8 mouse cellular contexts compared by ENCODE assay signal in genomic region chr4:117835531-117836111, GRCm38 (mm10). TPM values are rescaled to one million over a fixed set of nuclear protein-coding genes. Genes with fewer than 3 reads are reported as not detected.
DNase-seq lines count a peak whose midpoint lies in the region; ATAC-seq and TF ChIP-seq lines count a peak whose summit lies in the region.

No protein-coding gene starts in this region.

- no peak overlapping the region for H3K27ac ChIP-seq in brown adipose tissue, adult 24 weeks (replicated peaks; ENCODE audit: low read depth, low read length)
- peak overlapping the region; percentile 82 for H3K27ac ChIP-seq in forebrain, embryonic 15.5 days (replicated peaks)
- peak overlapping the region; percentile 82 for H3K27ac ChIP-seq in intestine, embryonic 15.5 days
- H3K27ac ChIP-seq in limb, embryonic 15.5 days: peak overlapping the region; percentile 92
- H3K27ac ChIP-seq in midbrain, postnatal 0 days (ENCODE audit: low read depth, low read length): peak overlapping the region; percentile 96

- no peaks in the 10 kb centered on the region for H3K27me3 ChIP-seq in forebrain, embryonic 15.5 days
- H3K27me3 ChIP-seq in intestine, embryonic 15.5 days (replicated peaks): no peaks in the 10 kb centered on the region
- no peaks in the 10 kb centered on the region for H3K27me3 ChIP-seq in limb, embryonic 15.5 days
- no peaks in the 10 kb centered on the region for H3K27me3 ChIP-seq in midbrain, postnatal 0 days (ENCODE audit: insufficient read depth, low read length)

- under 1% methylated on average over 60 of the region's 60 CpGs for WGBS in forebrain, embryonic 15.5 days
- 0% methylated on average over 60 of the region's 60 CpGs for whole genome bisulfite sequencing in intestine, embryonic 15.5 days
- WGBS in limb, embryonic 15.5 days: under 1% methylated on average over 60 of the region's 60 CpGs
- under 1% methylated on average over 52 of the region's 60 CpGs for WGBS in midbrain, postnatal 0 days

- H3K4me1 ChIP-seq in brown adipose tissue, adult 24 weeks (ENCODE audit: control insufficient read depth, insufficient read depth, insufficient read length, low read length): no peaks in the 10 kb centered on the region
- H3K4me1 ChIP-seq in forebrain, embryonic 15.5 days: peaks cover 12% of the 10 kb centered on the region
- H3K4me1 ChIP-seq in intestine, embryonic 15.5 days (replicated peaks): peaks cover 25% of the 10 kb centered on the region
- peaks cover 20% of the 10 kb centered on the region for H3K4me1 ChIP-seq in limb, embryonic 15.5 days
- H3K4me1 ChIP-seq in midbrain, postnatal 0 days (ENCODE audit: insufficient read depth, low read length): no peaks in the 10 kb centered on the region

- peak overlapping the region; percentile 99 for H3K4me2 ChIP-seq in forebrain, embryonic 15.5 days (replicated peaks)
- H3K4me2 ChIP-seq in intestine, embryonic 15.5 days (replicated peaks): peak overlapping the region; percentile 88
- H3K4me2 ChIP-seq in limb, embryonic 15.5 days: peak overlapping the region; percentile 94
- H3K4me2 ChIP-seq in midbrain, postnatal 0 days (ENCODE audit: low read depth, low read length, poor library complexity, severe bottlenecking): peak overlapping the region; percentile 77

- H3K9ac ChIP-seq in forebrain, embryonic 15.5 days (replicated peaks): peak overlapping the region; percentile 78
- peak overlapping the region; percentile 74 for H3K9ac ChIP-seq in intestine, embryonic 15.5 days
- H3K9ac ChIP-seq in limb, embryonic 15.5 days: peak overlapping the region; percentile 71
- peak overlapping the region; percentile 99 for H3K9ac ChIP-seq in midbrain, postnatal 0 days (replicated peaks; ENCODE audit: low read length, poor library complexity, severe bottlenecking)

- ATAC-seq in forebrain, embryonic 15.5 days (replicated peaks): peak; percentile 32
- ATAC-seq in intestine, embryonic 15.5 days: peak; percentile 50
- ATAC-seq in limb, embryonic 15.5 days (ENCODE audit: insufficient number of reproducible peaks, low FRiP score, low TSS enrichment, low read depth): no peak; the same call in 1 of the 2 replicates
- ATAC-seq in midbrain, postnatal 0 days (ENCODE audit: low FRiP score): peak; percentile 72

- TF ChIP-seq CTCF in midbrain, postnatal 0 days (IDR thresholded peaks at IDR 0.05): no peak

- H3K36me3 ChIP-seq in forebrain, embryonic 15.5 days: no peaks in the 10 kb centered on the region
- H3K36me3 ChIP-seq in intestine, embryonic 15.5 days: no peaks in the 10 kb centered on the region
- peaks cover 3% of the 10 kb centered on the region; the same call in 1 of the 2 replicates for H3K36me3 ChIP-seq in limb, embryonic 15.5 days
- no peaks in the 10 kb centered on the region for H3K36me3 ChIP-seq in midbrain, postnatal 0 days (ENCODE audit: insufficient read depth, low read length)

- no peaks in the 10 kb centered on the region for H3K9me3 ChIP-seq in forebrain, embryonic 15.5 days
- no peaks in the 10 kb centered on the region for H3K9me3 ChIP-seq in intestine, embryonic 15.5 days
- no peaks in the 10 kb centered on the region for H3K9me3 ChIP-seq in limb, embryonic 15.5 days
- no peaks in the 10 kb centered on the region for H3K9me3 ChIP-seq in midbrain, postnatal 0 days (ENCODE audit: low read length)

- peak overlapping the region; percentile 77 for H3K4me3 ChIP-seq in brown adipose tissue, adult 24 weeks (ENCODE audit: insufficient read depth, low read depth, low read length)
- peak overlapping the region; percentile 66 for H3K4me3 ChIP-seq in forebrain, embryonic 15.5 days
- peak overlapping the region; percentile 66 for H3K4me3 ChIP-seq in intestine, embryonic 15.5 days (replicated peaks)
- peak overlapping the region; percentile 85 for H3K4me3 ChIP-seq in limb, embryonic 15.5 days
- peak overlapping the region; percentile 86 for H3K4me3 ChIP-seq in midbrain, postnatal 0 days (ENCODE audit: low read depth, low read length)

- peak; percentile 75 for DNase-seq in spleen, adult 12 weeks (ENCODE audit: low spot score)
- DNase-seq in spleen, adult 18-20 months: no peak
- peak; percentile 55 for DNase-seq in midbrain, postnatal 0 days (ENCODE audit: low spot score)
- DNase-seq in telencephalon, adult 2 months (ENCODE audit: low read depth, low spot score): peak; percentile 74

RNA-seq across cellular contexts. Expression of gene Slc6a9, which starts 1.3 kb away (rescaled TPM):
- polyA plus RNA-seq in brown adipose tissue, adult 24 weeks (2012; ENCODE audit: insufficient read depth, insufficient read length, missing spikeins): 1.6 and 1.9 TPM in 2 replicates
- 9.0 and 11.3 TPM in 2 replicates for polyA plus RNA-seq in forebrain, embryonic 15.5 days (2015; fragmentation: Nextera tagmentation; extraction: Ambion mirVana)
- polyA plus RNA-seq in intestine, embryonic 15.5 days (2015; fragmentation: Nextera tagmentation; extraction: Ambion mirVana): 9.0 and 11.3 TPM in 2 replicates
- polyA plus RNA-seq in limb, embryonic 15.5 days (2015; fragmentation: Nextera tagmentation; extraction: Ambion mirVana): 11.6 and 13.1 TPM in 2 replicates
- total RNA-seq in midbrain, postnatal 0 days (2014; rRNA removed): 71.2 and 105 TPM in 2 replicates
- polyA plus RNA-seq in midbrain, postnatal 0 days (2015; fragmentation: Nextera tagmentation; extraction: Ambion mirVana): 58.7 and 70.5 TPM in 2 replicates

RNA-seq across cellular contexts. Expression of gene Ccdc24, which starts 36.7 kb away (rescaled TPM):
- not detected in 2 replicates for polyA plus RNA-seq in brown adipose tissue, adult 24 weeks (2012; ENCODE audit: insufficient read depth, insufficient read length, missing spikeins)
- polyA plus RNA-seq in forebrain, embryonic 15.5 days (2015; fragmentation: Nextera tagmentation; extraction: Ambion mirVana): 1.1 and 1.7 TPM in 2 replicates
- polyA plus RNA-seq in intestine, embryonic 15.5 days (2015; fragmentation: Nextera tagmentation; extraction: Ambion mirVana): 0.48 and 1.0 TPM in 2 replicates
- polyA plus RNA-seq in limb, embryonic 15.5 days (2015; fragmentation: Nextera tagmentation; extraction: Ambion mirVana): 0.66 and 1.2 TPM in 2 replicates
- 2.0 and 9.0 TPM in 2 replicates for total RNA-seq in midbrain, postnatal 0 days (2014; rRNA removed)
- polyA plus RNA-seq in midbrain, postnatal 0 days (2015; fragmentation: Nextera tagmentation; extraction: Ambion mirVana): 1.2 and 1.4 TPM in 2 replicates

RNA-seq across cellular contexts. Expression of gene B4galt2, which starts 47.7 kb away (rescaled TPM):
- 1.3 and 1.5 TPM in 2 replicates for polyA plus RNA-seq in brown adipose tissue, adult 24 weeks (2012; ENCODE audit: insufficient read depth, insufficient read length, missing spikeins)
- 45.2 and 52.6 TPM in 2 replicates for polyA plus RNA-seq in forebrain, embryonic 15.5 days (2015; fragmentation: Nextera tagmentation; extraction: Ambion mirVana)
- 14.0 and 15.6 TPM in 2 replicates for polyA plus RNA-seq in intestine, embryonic 15.5 days (2015; fragmentation: Nextera tagmentation; extraction: Ambion mirVana)
- polyA plus RNA-seq in limb, embryonic 15.5 days (2015; fragmentation: Nextera tagmentation; extraction: Ambion mirVana): 23.1 and 27.6 TPM in 2 replicates
- 238 and 337 TPM in 2 replicates for total RNA-seq in midbrain, postnatal 0 days (2014; rRNA removed)
- 86.8 and 92.9 TPM in 2 replicates for polyA plus RNA-seq in midbrain, postnatal 0 days (2015; fragmentation: Nextera tagmentation; extraction: Ambion mirVana)

RNA-seq across cellular contexts. Expression of gene Atp6v0b, which starts 51.5 kb away (rescaled TPM):
- polyA plus RNA-seq in brown adipose tissue, adult 24 weeks (2012; ENCODE audit: insufficient read depth, insufficient read length, missing spikeins): 145 and 164 TPM in 2 replicates
- polyA plus RNA-seq in forebrain, embryonic 15.5 days (2015; fragmentation: Nextera tagmentation; extraction: Ambion mirVana): 460 and 461 TPM in 2 replicates
- 239 and 288 TPM in 2 replicates for polyA plus RNA-seq in intestine, embryonic 15.5 days (2015; fragmentation: Nextera tagmentation; extraction: Ambion mirVana)
- 229 and 243 TPM in 2 replicates for polyA plus RNA-seq in limb, embryonic 15.5 days (2015; fragmentation: Nextera tagmentation; extraction: Ambion mirVana)
- total RNA-seq in midbrain, postnatal 0 days (2014; rRNA removed): 607 and 625 TPM in 2 replicates
- 667 and 754 TPM in 2 replicates for polyA plus RNA-seq in midbrain, postnatal 0 days (2015; fragmentation: Nextera tagmentation; extraction: Ambion mirVana)

RNA-seq across cellular contexts. Expression of gene Dph2, which starts 56.2 kb away (rescaled TPM):
- 1.7 and 4.4 TPM in 2 replicates for polyA plus RNA-seq in brown adipose tissue, adult 24 weeks (2012; ENCODE audit: insufficient read depth, insufficient read length, missing spikeins)
- polyA plus RNA-seq in forebrain, embryonic 15.5 days (2015; fragmentation: Nextera tagmentation; extraction: Ambion mirVana): 26.8 and 29.4 TPM in 2 replicates
- 17.1 and 18.3 TPM in 2 replicates for polyA plus RNA-seq in intestine, embryonic 15.5 days (2015; fragmentation: Nextera tagmentation; extraction: Ambion mirVana)
- 16.2 and 16.8 TPM in 2 replicates for polyA plus RNA-seq in limb, embryonic 15.5 days (2015; fragmentation: Nextera tagmentation; extraction: Ambion mirVana)
- total RNA-seq in midbrain, postnatal 0 days (2014; rRNA removed): 13.8 and 23.3 TPM in 2 replicates
- 13.3 and 15.9 TPM in 2 replicates for polyA plus RNA-seq in midbrain, postnatal 0 days (2015; fragmentation: Nextera tagmentation; extraction: Ambion mirVana)

Comparison
In these comparisons a context has a peak if more than half of its experiments do, and no peak if none do; other contexts are left out.
1. DNase-seq: peak in spleen, adult 12 weeks (single experiment), midbrain, postnatal 0 days (single experiment) and telencephalon, adult 2 months (single experiment); none in spleen, adult 18-20 months (0 of 2).
2. Peak in every context shown above with its lines, with median percentiles within 50 percentile points of each other: H3K4me3 ChIP-seq, H3K4me2 ChIP-seq and H3K9ac ChIP-seq.